Mouse (Mus musculus) intestine, postnatal 0 days (tissue): ENCODE data around the gene Il6. TPM values are rescaled to one million over a fixed set of nuclear protein-coding genes. Genes with fewer than 3 reads are reported as not detected.
"Not testable (repeated sequence)": the region's sequence is repeated elsewhere in the genome, so short reads cannot be mapped to it uniquely, and the experiment has no call there.

Experiments
- ATAC-seq: fragments of 200-750 bp; cut with Nextera tagmentation; 2 replicates; pipeline ENCODE4 v1.8.0; 2017; ENCODE audit warnings: mild to moderate bottlenecking, moderate TSS enrichment, moderate library complexity
- H3K27ac ChIP-seq: fragments of 300-500 bp; sonication (generic); 2 replicates; pipeline ENCODE4 v1.5.1; 2014; ENCODE audit warnings: mild to moderate bottlenecking, low read depth, low read length, moderate library complexity
- H3K27me3 ChIP-seq: fragments of 300-500 bp; sonication (generic); replicated peaks from 2 replicates; pipeline ENCODE4 v1.6.1; 2014; ENCODE audit warnings: low read length, mixed read lengths; ENCODE audit not compliant: control insufficient read depth, insufficient read depth
- H3K36me3 ChIP-seq: fragments of 300-500 bp; sonication (generic); 2 replicates; pipeline ENCODE4 v1.6.1; 2014; ENCODE audit warnings: mild to moderate bottlenecking, moderate library complexity; ENCODE audit not compliant: control insufficient read depth, insufficient read depth
- H3K4me1 ChIP-seq: fragments of 300-500 bp; sonication (generic); replicated peaks from 2 replicates; pipeline ENCODE4 v1.6.1; 2014; ENCODE audit warnings: antibody characterized with exemption, low read length, mixed read lengths; ENCODE audit not compliant: control insufficient read depth, insufficient read depth
- H3K4me2 ChIP-seq: fragments of 300-500 bp; sonication (generic); replicated peaks from 2 replicates; pipeline ENCODE4 v1.6.1; 2014; ENCODE audit warnings: low read depth, mild to moderate bottlenecking, moderate library complexity
- H3K4me3 ChIP-seq: fragments of 300-500 bp; sonication (generic); 2 replicates; pipeline ENCODE4 v1.5.1; 2014; ENCODE audit warnings: low read depth, low read length
- H3K9ac ChIP-seq: fragments of 300-500 bp; sonication (generic); 2 replicates; pipeline ENCODE4 v1.6.1; 2014; ENCODE audit warnings: mild to moderate bottlenecking, low read depth, low read length
- H3K9me3 ChIP-seq: fragments of 300-500 bp; sonication (generic); 2 replicates; pipeline ENCODE4 v1.6.1; 2016; ENCODE audit warnings: mixed run types; ENCODE audit not compliant: control insufficient read depth
- CTCF ChIP-seq: sonication (generic); IDR thresholded peaks from 2 replicates; pipeline ENCODE4 v1.5.1; 2016; ENCODE audit warnings: low read depth, mild to moderate bottlenecking, control low read depth, antibody characterized with exemption, moderate library complexity
- WGBS: fragments of 180-500 bp; shearing (Covaris S2); extraction: QIAGEN DNeasy Blood & Tissue Kit; methylation state at CpG from one replicate; pipeline ENCODE4 v1.1.7; 2014; 5-methylcytosine and 5-hydroxymethylcytosine counted together
- polyA plus RNA-seq: library from polyadenylated mRNA; unstranded; fragments of >200 nt; fragmentation: Nextera tagmentation; extraction: Ambion mirVana; gene quantifications from 2 replicates; pipeline ENCODE4 v1.2.1, GENCODE M21; 2015

The Il6 gene
- polyA plus RNA-seq, 1 experiment from 2014 or later = 0.34 TPM

GRCm38 (mm10) chr5:29993583-29993982 is 19.3 kb upstream of the Il6 start:
- Histone ChIP-seq H3K4me3 (no peak overlapping the region), H3K9me3 (peaks cover 2% of the 10 kb centered on the region; the same call in 1 of the 2 replicates)
- WGBS = 91% methylated on average over 1 of the region's 1 CpGs

GRCm38 (mm10) chr5:29994344-29994743 is 18.6 kb upstream of the Il6 start:
- H3K36me3 ChIP-seq = no peaks in the 10 kb centered on the region
- ATAC-seq = no peak
- H3K4me1 ChIP-seq = no peaks in the 10 kb centered on the region
- no peak overlapping the region for H3K9ac ChIP-seq
- no peaks in the 10 kb centered on the region for H3K27me3 ChIP-seq
- no peak for TF ChIP-seq CTCF
- no peak overlapping the region for H3K4me2 ChIP-seq
- H3K9me3 ChIP-seq = peaks cover 3% of the 10 kb centered on the region; the same call in 1 of the 2 replicates
- no peak overlapping the region for H3K4me3 ChIP-seq
- 74% methylated on average over 1 of the region's 1 CpGs for WGBS
- no peak overlapping the region for H3K27ac ChIP-seq

More at GRCm38 (mm10) chr5:29993583-29993982, 19.3 kb upstream of the Il6 start:
- TF ChIP-seq CTCF = no peak
- no peak overlapping the region for H3K9ac ChIP-seq
- no peaks in the 10 kb centered on the region for H3K36me3 ChIP-seq
- no peaks in the 10 kb centered on the region for H3K4me1 ChIP-seq
- ATAC-seq = no peak
- no peak overlapping the region for H3K4me2 ChIP-seq
- no peaks in the 10 kb centered on the region for H3K27me3 ChIP-seq
- no peak overlapping the region for H3K27ac ChIP-seq

GRCm38 (mm10) chr5:29997351-29997750 is 15.6 kb upstream of the Il6 start:
- 67% methylated on average over 1 of the region's 1 CpGs for WGBS
- Histone ChIP-seq H3K27me3 (no peaks in the 10 kb centered on the region), H3K4me2 (no peak overlapping the region), H3K9me3 (peaks cover 3% of the 10 kb centered on the region; the same call in 1 of the 2 replicates), H3K36me3 (no peaks in the 10 kb centered on the region), H3K4me1 (no peaks in the 10 kb centered on the region), H3K27ac (no peak overlapping the region), H3K4me3 (no peak overlapping the region), H3K9ac (no peak overlapping the region)
- TF ChIP-seq CTCF = no peak
- no peak for ATAC-seq

GRCm38 (mm10) chr5:30000921-30001320 is 12.0 kb upstream of the Il6 start:
- H3K36me3 ChIP-seq = no peaks in the 10 kb centered on the region
- WGBS = 64% methylated on average over 3 of the region's 3 CpGs
- peaks cover 3% of the 10 kb centered on the region; the same call in 1 of the 2 replicates for H3K9me3 ChIP-seq
- no peak for TF ChIP-seq CTCF
- no peak overlapping the region for H3K27ac ChIP-seq
- no peaks in the 10 kb centered on the region for H3K4me1 ChIP-seq
- no peak overlapping the region for H3K4me2 ChIP-seq
- no peak for ATAC-seq
- no peak overlapping the region for H3K9ac ChIP-seq
- H3K27me3 ChIP-seq = no peaks in the 10 kb centered on the region
- H3K4me3 ChIP-seq = no peak overlapping the region

- Histone ChIP-seq H3K4me1 (no peaks in the 10 kb centered on the region), H3K9me3 (no peaks in the 10 kb centered on the region), H3K36me3 (no peaks in the 10 kb centered on the region), H3K4me3 (no peak overlapping the region), H3K27me3 (no peaks in the 10 kb centered on the region), H3K4me2 (no peak overlapping the region), H3K27ac (no peak overlapping the region), H3K9ac (no peak overlapping the region)
- TF ChIP-seq CTCF = peak; percentile 75
- no peak for ATAC-seq
- 44% methylated on average over 2 of the region's 2 CpGs for WGBS
Observed at GRCm38 (mm10) chr5:30014580-30014979, 1.7 kb downstream of the Il6 start.

- H3K9ac ChIP-seq, H3K4me2 ChIP-seq, H3K36me3 ChIP-seq, H3K4me3 ChIP-seq, H3K27me3 ChIP-seq, H3K4me1 ChIP-seq, H3K27ac ChIP-seq, ATAC-seq, H3K9me3 ChIP-seq: not testable (repeated sequence)
- WGBS = 63% methylated on average over 4 of the region's 4 CpGs
Observed at GRCm38 (mm10) chr5:30035862-30036261, 22.9 kb downstream of the Il6 start.

GRCm38 (mm10) chr5:30037111-30037510 is 24.2 kb downstream of the Il6 start:
- not testable (repeated sequence) for H3K9ac ChIP-seq, H3K9me3 ChIP-seq, H3K36me3 ChIP-seq, H3K4me3 ChIP-seq, H3K4me2 ChIP-seq, ATAC-seq, H3K27me3 ChIP-seq, H3K4me1 ChIP-seq, H3K27ac ChIP-seq
- whole genome bisulfite sequencing = 84% methylated on average over 2 of the region's 2 CpGs

- not testable (repeated sequence) for H3K4me1 ChIP-seq, H3K27me3 ChIP-seq, H3K27ac ChIP-seq, H3K9ac ChIP-seq, H3K4me2 ChIP-seq, H3K9me3 ChIP-seq, H3K36me3 ChIP-seq, H3K4me3 ChIP-seq
- WGBS = 52% methylated on average over 5 of the region's 5 CpGs
- 0 out of 2 replicates have a peak, but pooled peaks have one; percentile 10 for ATAC-seq
Observed at GRCm38 (mm10) chr5:30039324-30039723, 26.4 kb downstream of the Il6 start.

- WGBS = 61% methylated on average over 4 of the region's 4 CpGs
- not testable (repeated sequence) for H3K4me2 ChIP-seq, H3K36me3 ChIP-seq, H3K4me1 ChIP-seq, H3K27ac ChIP-seq, H3K27me3 ChIP-seq, H3K9ac ChIP-seq, H3K4me3 ChIP-seq, H3K9me3 ChIP-seq
- ATAC-seq = 0 out of 2 replicates have a peak, but pooled peaks have one; percentile 16
Observed at GRCm38 (mm10) chr5:30039841-30040240, 26.9 kb downstream of the Il6 start.
